Mouse (Mus musculus) 3T3-L1 (cell line): ENCODE measurements around the gene Ubqlnl.

Experiments used
- DNase-seq: peaks from one replicate; pipeline ENCODE4 v3.0.0-alpha.2; 2015; ENCODE audit warnings: low read depth, low spot score

Gene Ubqlnl

GRCm38 (mm10) chr7:104150456-104150855, at the start of gene Ubqlnl:
Ubqlnl (minus strand) TSS chr7:104150556.
- DNase-seq, result no peak

GRCm38 (mm10) chr7:104199822-104200221, 49.5 kb upstream of the Ubqlnl start:
- DNase-seq, result peak; percentile 83

- no peak for DNase-seq
These were observed 45.5 kb upstream of the Ubqlnl start, which contains the start of gene Olfr649 for GRCm38 (mm10) chr7:104195885-104196284. Olfr649 (minus strand) TSS chr7:104195985.

GRCm38 (mm10) chr7:104191275-104191674, 40.9 kb upstream of the Ubqlnl start:
- DNase-seq, result no peak

- no peak for DNase-seq
These were observed 32.9 kb upstream of the Ubqlnl start, which contains the start of gene Olfr648 for GRCm38 (mm10) chr7:104183292-104183691. Olfr648 (minus strand) TSS chr7:104183392.

- no peak for DNase-seq
These were observed 28.7 kb upstream of the Ubqlnl start for GRCm38 (mm10) chr7:104179074-104179473.

GRCm38 (mm10) chr7:104178422-104179054, 28.2 kb upstream of the Ubqlnl start:
- no peak for DNase-seq

GRCm38 (mm10) chr7:104175085-104175484, 24.7 kb upstream of the Ubqlnl start:
- no peak for DNase-seq

GRCm38 (mm10) chr7:104169634-104170204, 19.4 kb upstream of the Ubqlnl start:
- no peak for DNase-seq

GRCm38 (mm10) chr7:104167105-104167504, 16.7 kb upstream of the Ubqlnl start:
- no peak for DNase-seq

- DNase-seq, result no peak
These were observed 7.2 kb downstream of the Ubqlnl start, which contains the start of gene Ubqln3 for GRCm38 (mm10) chr7:104143179-104143578. Ubqln3 (minus strand) TSS chr7:104143279.

- DNase-seq, result no peak
These were observed 13.1 kb downstream of the Ubqlnl start, which contains the start of gene Olfr643 for GRCm38 (mm10) chr7:104137305-104137704. Olfr643 (minus strand) TSS chr7:104137405.

GRCm38 (mm10) chr7:104129726-104130125, 20.6 kb downstream of the Ubqlnl start, which contains the start of gene Ubqln5:
Ubqln5 (minus strand) TSS chr7:104129826.
- DNase-seq, result no peak

- DNase-seq, result no peak
These were observed 45.7 kb downstream of the Ubqlnl start, which contains the start of gene Olfr646 for GRCm38 (mm10) chr7:104104757-104104972. Olfr646 (plus strand) TSS chr7:104104873.

GRCm38 (mm10) chr7:104103913-104104756, 46.2 kb downstream of the Ubqlnl start:
- no peak for DNase-seq
